Mouse (Mus musculus) midbrain, embryonic 10.5 days (tissue): ENCODE data around the gene Socs3. TPM values are rescaled to one million over a fixed set of nuclear protein-coding genes. Genes with fewer than 3 reads are reported as not detected.
A peak's percentile ranks its signal among the peaks of the same experiment; 100 is the strongest.

Experiments
- DNase-seq: peaks from one replicate; pipeline ENCODE4 v3.0.0-alpha.2; 2017; ENCODE audit warnings: low spot score
- H3K27ac ChIP-seq: fragments of 300-500 bp; sonication (generic); replicated peaks from 2 replicates; pipeline ENCODE4 v1.5.1; 2016; ENCODE audit warnings: mild to moderate bottlenecking
- H3K27me3 ChIP-seq: fragments of 300-500 bp; sonication (generic); 2 replicates; pipeline ENCODE4 v1.6.1; 2016; ENCODE audit warnings: low read depth, mild to moderate bottlenecking; ENCODE audit not compliant: poor library complexity, severe bottlenecking
- H3K36me3 ChIP-seq: fragments of 300-500 bp; sonication (generic); 2 replicates; pipeline ENCODE4 v1.6.1; 2016; ENCODE audit warnings: mild to moderate bottlenecking, moderate library complexity
- H3K4me1 ChIP-seq: fragments of 300-500 bp; sonication (generic); 2 replicates; pipeline ENCODE4 v1.6.1; 2016
- H3K4me3 ChIP-seq: fragments of 300-500 bp; sonication (generic); 2 replicates; pipeline ENCODE4 v1.5.1; 2016; ENCODE audit warnings: mild to moderate bottlenecking, moderate library complexity
- H3K9me3 ChIP-seq: fragments of 300-500 bp; sonication (generic); replicated peaks from 2 replicates; pipeline ENCODE4 v1.6.1; 2016; ENCODE audit warnings: mild to moderate bottlenecking
- WGBS: fragments of 180-500 bp; shearing (Covaris S2); methylation state at CpG from one replicate; pipeline ENCODE4 v1.1.7; 2016; 5-methylcytosine and 5-hydroxymethylcytosine counted together
- microRNA-seq: library from miRNA; unstranded; fragments of <30 nt; microRNA quantifications from one replicate; pipeline ENCODE4, GENCODE M21; 2017
- polyA plus RNA-seq: library from polyadenylated mRNA; unstranded; fragments of >200 nt; fragmentation: Nextera tagmentation; extraction: Ambion mirVana; gene quantifications from 2 replicates; pipeline ENCODE4 v1.2.1, GENCODE M21; 2016

The Socs3 gene
- polyA plus RNA-seq, 1 experiment from 2014 or later = 14.1 TPM

GRCm38 (mm10) chr11:117918541-117918940 is 51.3 kb downstream of the Socs3 start:
- Histone ChIP-seq H3K36me3 (no peaks in the 10 kb centered on the region), H3K4me3 (no peak overlapping the region), H3K27me3 (peaks cover 71% of the 10 kb centered on the region), H3K9me3 (peaks cover 11% of the 10 kb centered on the region), H3K27ac (peak overlapping the region; percentile 46; the same call in 1 of the 2 replicates), H3K4me1 (peaks cover 44% of the 10 kb centered on the region)
- no peak for DNase-seq
- WGBS = 77% methylated on average over 11 of the region's 11 CpGs

Small RNA genes lying within 50 kb of the gene (microRNA-seq; reads per million reads assigned to microRNA genes)
- gene Mir6933 = not detected

Other genes starting within 250 kb of the Socs3 start
- gene Tmc8, start 188.0 kb downstream of the Socs3 start, polyA plus RNA-seq = 0.78 and 0.93 TPM in 2 replicates
- gene Tmc6, start 187.8 kb downstream of the Socs3 start, polyA plus RNA-seq = 10.1 and 10.5 TPM in 2 replicates
- 1.4 and 2.2 TPM in 2 replicates for gene 6030468B19Rik, start 172.4 kb downstream of the Socs3 start, polyA plus RNA-seq
- gene Gm20708, start 160.4 kb downstream of the Socs3 start, polyA plus RNA-seq = 0.14 and 0.58 TPM in 2 replicates
- gene Syngr2, start 160.4 kb downstream of the Socs3 start, polyA plus RNA-seq = 36.2 and 39.4 TPM in 2 replicates
- 3.5 TPM in 2 replicates for gene Afmid, start 144.1 kb downstream of the Socs3 start, polyA plus RNA-seq
- 123 and 137 TPM in 2 replicates for gene Tk1, start 144.0 kb downstream of the Socs3 start, polyA plus RNA-seq
- 373 and 413 TPM in 2 replicates for gene Birc5, start 120.8 kb downstream of the Socs3 start, polyA plus RNA-seq
- not detected in 2 replicates for gene Tmem235, start 109.3 kb downstream of the Socs3 start, polyA plus RNA-seq
- 5.0 and 5.2 TPM in 2 replicates for gene Tha1, start 96.6 kb downstream of the Socs3 start, polyA plus RNA-seq
- 45.0 and 46.3 TPM in 2 replicates for gene Pgs1, start 16.2 kb upstream of the Socs3 start, polyA plus RNA-seq
- 0.14 and 0.17 TPM in 2 replicates for gene Dnah17, start 160.6 kb upstream of the Socs3 start, polyA plus RNA-seq